Mouse (Mus musculus): ENCODE measurements around the gene Cenpu.

Cenpu gene

GRCm38 (mm10) chr8:46551615-46552440, at the start of gene Cenpu:
Gene Cenpu (plus strand): TSS chr8:46552028.
- DNase-seq (ENCODE audit: low read depth, low spot score) = peak; percentile 99

GRCm38 (mm10) chr8:46502333-46503071, 49.3 kb upstream of the Cenpu start:
- no peak for DNase-seq (ENCODE audit: low read depth, low spot score)

DNA sequence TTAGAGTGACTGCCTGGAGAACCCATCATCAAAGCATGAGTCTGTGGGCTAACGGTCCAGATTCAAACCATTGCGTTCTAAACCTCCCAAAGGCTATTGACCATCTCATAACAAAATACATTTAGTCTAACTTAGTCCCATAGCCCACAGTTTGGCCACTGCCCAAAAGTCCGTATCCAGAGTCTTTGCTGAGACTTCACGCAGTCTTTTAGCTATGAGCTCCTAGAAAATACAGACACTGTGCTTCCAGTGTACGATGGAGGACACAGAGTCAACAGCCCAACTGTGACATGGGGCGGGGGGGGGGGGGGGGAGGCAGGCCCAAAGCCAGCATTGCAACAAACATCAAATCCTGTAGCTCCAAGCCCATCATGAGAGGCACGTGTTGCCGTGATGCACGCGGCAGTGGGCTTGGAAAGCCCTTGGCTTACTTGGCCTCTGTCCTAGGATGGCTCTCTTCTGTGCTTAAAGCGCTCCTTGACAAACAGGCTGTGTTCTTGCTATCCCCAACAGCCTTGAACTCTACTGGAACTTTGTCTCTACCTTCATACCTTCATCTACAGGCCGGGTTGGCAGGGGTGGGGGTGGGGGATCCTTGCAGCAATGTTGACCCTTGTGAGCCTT, 48.6 kb upstream of the Cenpu start:
- no peak for DNase-seq (ENCODE audit: low read depth, low spot score)

DNA sequence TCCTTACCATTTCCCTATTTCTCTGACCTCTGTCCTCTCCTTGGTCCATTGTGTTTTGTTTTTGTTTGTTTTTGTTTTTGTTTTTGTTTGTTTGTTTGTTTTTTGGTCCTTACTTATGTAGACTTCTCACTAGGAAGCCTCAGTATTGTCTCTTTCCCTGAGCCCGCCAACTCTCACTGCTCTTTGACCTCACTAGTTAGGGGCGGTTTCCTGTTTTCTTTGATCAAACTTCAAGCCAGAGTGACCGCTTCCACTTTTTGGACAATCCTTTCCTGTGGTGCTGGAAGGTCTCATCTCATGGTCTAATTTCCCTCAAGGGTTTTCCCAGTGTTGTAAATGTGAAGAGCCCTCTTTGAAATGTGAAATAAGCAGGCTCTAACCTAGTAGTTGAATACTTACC, 47.6 kb upstream of the Cenpu start:
- DNase-seq (ENCODE audit: low read depth, low spot score) = no peak

DNA sequence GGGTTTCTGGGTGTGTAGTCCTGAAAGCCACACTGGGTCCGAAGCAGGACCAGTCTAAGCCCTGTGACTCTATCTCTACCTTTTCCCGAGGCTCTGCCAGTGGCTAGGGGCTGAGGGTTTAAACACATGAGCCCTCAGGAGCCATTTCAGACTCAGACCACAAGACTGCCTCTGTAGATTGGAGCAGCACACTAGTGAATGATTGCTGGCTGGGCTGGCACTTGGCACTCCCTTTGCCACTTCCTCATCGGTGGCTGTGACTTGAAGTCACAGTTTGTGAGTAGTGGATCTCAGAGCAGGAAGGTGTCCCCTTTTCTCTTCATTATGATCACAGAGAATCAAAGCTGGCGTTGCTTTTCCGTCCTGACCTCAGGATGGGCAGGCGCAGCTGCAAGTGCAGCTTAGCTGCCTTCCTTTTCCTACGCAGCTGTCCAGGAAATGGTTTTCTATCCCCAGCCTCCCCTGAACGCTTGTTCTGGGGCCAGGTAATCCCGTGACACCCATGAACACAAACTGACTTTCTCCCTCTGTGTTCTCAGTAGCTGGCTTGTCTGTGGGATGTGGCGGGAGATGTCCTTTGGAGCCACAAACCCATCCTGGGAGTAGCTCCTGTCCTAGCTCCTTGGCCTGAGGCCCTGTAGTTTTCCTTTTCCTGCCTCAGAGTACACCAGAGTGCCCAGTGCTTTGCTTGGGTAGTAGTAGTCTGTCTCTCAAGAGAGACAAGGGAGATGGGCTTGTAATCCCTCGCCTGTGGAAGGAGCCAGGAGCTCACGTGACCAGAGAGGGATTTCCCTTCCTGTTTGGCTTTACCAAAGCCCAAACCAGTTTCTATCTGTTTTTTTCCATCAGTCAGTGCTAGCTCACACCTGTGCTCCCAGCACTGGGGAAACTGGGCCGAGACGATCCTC, 43.1 kb upstream of the Cenpu start:
- no peak for DNase-seq (ENCODE audit: low read depth, low spot score)

- no peak for DNase-seq (ENCODE audit: low read depth, low spot score)
These were observed 42.4 kb upstream of the Cenpu start for GRCm38 (mm10) chr8:46509474-46509873.

DNA sequence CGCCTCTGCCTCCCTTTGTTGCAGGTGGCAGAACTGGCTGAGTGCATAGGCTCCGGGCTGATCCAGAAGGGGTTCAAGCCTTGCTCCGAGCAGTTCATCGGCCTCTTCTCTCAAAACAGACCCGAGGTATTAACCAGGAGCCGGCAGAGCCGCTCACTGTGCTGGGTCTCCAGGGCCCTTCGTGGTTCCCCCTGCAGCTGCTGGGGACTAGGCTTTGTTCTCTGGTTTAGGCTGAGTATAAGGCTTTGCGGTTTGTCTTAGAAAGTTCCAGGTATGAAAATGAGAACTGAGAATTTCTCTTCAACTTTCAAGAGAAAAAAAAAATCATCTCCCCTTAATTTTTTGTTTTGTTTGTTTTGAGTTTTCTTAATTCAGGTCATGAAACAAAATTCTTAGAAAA, 40.5 kb upstream of the Cenpu start:
- DNase-seq (ENCODE audit: low read depth, low spot score) = no peak

- no peak for DNase-seq (ENCODE audit: low read depth, low spot score)
These were observed 39.3 kb upstream of the Cenpu start for GRCm38 (mm10) chr8:46512538-46512937.

- no peak for DNase-seq (ENCODE audit: low read depth, low spot score)
These were observed 37.8 kb upstream of the Cenpu start for GRCm38 (mm10) chr8:46514027-46514426.

DNA sequence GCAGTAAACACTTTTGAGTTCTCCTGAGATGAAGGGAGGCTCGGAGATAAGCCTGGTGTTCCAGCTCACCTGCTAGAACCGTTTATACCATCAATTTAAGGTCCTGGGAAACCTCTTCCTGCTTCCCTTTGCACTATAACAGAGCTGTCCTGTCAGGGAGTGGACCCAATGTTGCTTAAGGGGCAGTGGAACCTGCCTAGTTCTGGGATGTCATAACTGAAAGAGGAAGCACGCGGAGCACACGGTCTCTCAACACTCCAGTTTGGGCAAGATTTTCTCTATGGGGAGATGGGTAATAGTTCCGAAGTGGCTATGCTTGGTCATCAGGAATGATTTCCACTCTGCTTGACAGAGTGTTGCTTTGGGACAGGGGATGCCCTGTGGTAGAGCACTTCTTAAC, 31.2 kb upstream of the Cenpu start:
- no peak for DNase-seq (ENCODE audit: low read depth, low spot score)

DNA sequence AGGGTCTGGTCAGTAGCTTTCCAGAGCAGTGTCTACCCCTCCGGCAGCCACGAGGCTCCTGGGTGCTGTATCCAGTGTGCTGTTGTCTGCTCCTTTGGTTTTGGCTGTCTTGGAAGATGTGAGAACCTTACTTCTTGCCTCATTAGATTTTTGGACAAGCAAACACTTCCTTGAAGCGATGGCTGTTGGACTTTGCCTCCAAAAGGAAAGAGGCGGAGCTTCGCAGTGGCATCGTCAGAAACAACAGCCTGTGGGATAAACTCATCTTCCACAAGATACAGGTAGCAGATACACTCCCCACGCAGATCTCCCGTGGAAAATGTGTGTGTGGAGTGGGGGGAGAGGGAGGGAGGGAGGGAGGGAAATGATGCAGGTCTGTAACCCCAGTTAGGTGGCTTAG, 25.7 kb upstream of the Cenpu start:
- no peak for DNase-seq (ENCODE audit: low read depth, low spot score)

- DNase-seq (ENCODE audit: low read depth, low spot score) = no peak
These were observed 25.0 kb upstream of the Cenpu start for GRCm38 (mm10) chr8:46526821-46527220.

DNA sequence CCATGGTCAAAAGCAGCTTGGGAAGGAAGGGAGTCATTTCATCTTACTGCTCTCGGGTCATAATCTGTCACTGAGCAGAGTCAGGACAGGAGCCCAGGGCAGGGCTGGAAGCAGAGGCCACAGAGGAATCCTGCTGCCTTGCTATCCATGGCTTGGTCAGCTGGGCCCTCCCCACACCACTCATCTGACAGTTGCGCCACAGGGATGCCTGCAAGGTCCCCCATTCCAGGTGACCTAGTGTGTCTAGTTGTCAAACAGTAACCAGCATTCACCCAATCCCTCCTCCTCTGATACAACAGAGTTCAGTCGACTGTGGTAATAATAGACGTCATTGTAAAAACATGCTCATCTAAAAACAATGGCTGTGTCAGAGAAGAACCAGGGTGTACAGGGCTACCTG, 22.3 kb upstream of the Cenpu start:
- no peak for DNase-seq (ENCODE audit: low read depth, low spot score)

DNA sequence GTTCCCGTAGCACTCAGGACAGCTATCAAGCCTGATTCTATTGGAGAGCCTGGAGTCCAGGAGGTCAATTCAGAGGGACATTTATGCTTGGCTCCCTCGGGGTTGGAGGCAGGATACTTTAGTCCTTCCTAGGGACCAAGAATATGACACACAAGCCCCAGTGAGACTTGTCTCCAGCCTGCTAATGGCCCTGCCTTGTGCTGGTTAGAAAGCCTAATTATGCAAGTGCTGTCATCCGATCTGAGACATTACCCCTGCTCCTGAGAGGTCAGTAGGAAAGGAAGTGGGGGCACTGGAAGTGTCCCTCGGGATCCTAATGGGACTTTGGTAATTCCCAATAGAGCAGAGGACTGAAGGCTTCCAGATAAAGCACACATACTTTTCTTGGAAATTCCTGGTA, 21.3 kb upstream of the Cenpu start:
- DNase-seq (ENCODE audit: low read depth, low spot score) = no peak

DNA sequence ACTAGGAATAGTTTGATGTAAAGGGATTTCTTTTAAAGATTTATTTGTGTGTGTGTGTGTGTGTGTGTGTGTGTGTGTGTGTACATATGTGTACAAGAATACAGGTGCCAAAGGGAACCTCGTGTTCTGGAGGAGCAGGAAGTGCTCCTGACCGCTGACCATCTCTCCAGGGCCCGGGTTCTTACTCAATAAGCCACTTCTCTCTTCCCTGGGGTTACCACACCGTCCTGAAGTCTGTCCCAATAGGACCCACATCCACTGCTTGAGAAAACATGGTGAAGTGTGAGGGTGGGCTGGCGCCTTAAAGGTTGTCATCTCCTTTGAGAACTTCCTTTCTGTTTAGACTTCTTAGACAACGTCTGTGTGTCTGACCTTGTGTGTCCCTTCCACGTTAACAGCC, 17.9 kb upstream of the Cenpu start:
- DNase-seq (ENCODE audit: low read depth, low spot score) = no peak

GRCm38 (mm10) chr8:46539701-46540100, 12.1 kb upstream of the Cenpu start:
- DNase-seq (ENCODE audit: low read depth, low spot score) = no peak

GRCm38 (mm10) chr8:46543191-46543590, 8.6 kb upstream of the Cenpu start:
- DNase-seq (ENCODE audit: low read depth, low spot score) = no peak

GRCm38 (mm10) chr8:46543662-46544061, 8.2 kb upstream of the Cenpu start:
- DNase-seq (ENCODE audit: low read depth, low spot score) = no peak

- DNase-seq (ENCODE audit: low read depth, low spot score) = no peak
These were observed 6.0 kb upstream of the Cenpu start for GRCm38 (mm10) chr8:46545854-46546253.

- no peak for DNase-seq (ENCODE audit: low read depth, low spot score)
These were observed 5.2 kb upstream of the Cenpu start for GRCm38 (mm10) chr8:46546431-46547176.

DNA sequence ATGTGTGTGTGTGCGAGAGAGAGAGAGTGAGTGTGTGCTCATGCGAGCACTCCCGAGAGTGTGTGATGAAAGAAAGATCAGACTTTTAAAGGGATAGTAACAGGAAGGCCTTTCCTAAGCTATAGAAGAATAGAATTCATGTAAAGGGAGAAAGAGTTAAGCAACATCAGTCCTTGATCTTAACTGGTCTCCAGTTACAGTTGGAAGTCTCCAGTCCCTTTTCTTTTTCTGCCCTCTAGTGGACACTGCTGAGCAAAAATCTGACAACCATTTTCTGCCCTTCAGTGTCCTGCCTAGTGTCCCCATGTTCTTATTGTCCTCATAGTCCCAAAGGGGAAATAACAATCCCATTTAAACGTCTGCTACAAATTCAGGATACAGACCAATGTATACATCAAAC, 4.6 kb upstream of the Cenpu start:
- peak; percentile 69 for DNase-seq (ENCODE audit: low read depth, low spot score)
